Mouse (Mus musculus): ENCODE data around the gene Spin2-ps6. TPM values are rescaled to one million over a fixed set of nuclear protein-coding genes. Genes with fewer than 3 reads are reported as not detected.
"Not testable (repeated sequence)": the region's sequence is repeated elsewhere in the genome, so short reads cannot be mapped to it uniquely, and the experiment has no call there.

The Spin2-ps6 gene
- not detected in 2 replicates for polyA plus RNA-seq (2016; fragmentation: Nextera tagmentation; extraction: Ambion mirVana)

GRCm38 (mm10) chrX:33234569-33234968 is at the start of gene Spin2-ps6:
TSS of gene Spin2-ps6 (plus strand) at chrX:33234869.
- not testable (repeated sequence) for H3K9me3 ChIP-seq; H3K27me3 ChIP-seq (replicated peaks; ENCODE audit: low read depth, poor library complexity, severe bottlenecking); H3K27ac ChIP-seq (replicated peaks); H3K36me3 ChIP-seq (replicated peaks); H3K4me1 ChIP-seq; H3K4me3 ChIP-seq; DNase-seq (ENCODE audit: low spot score)
- WGBS = 93% methylated on average over 1 of the region's 3 CpGs

Other genes starting within 250 kb of the Spin2-ps6 start
- not detected in 2 replicates for gene Btbd35f12, start 78.5 kb downstream of the Spin2-ps6 start, polyA plus RNA-seq (2016; fragmentation: Nextera tagmentation; extraction: Ambion mirVana)

Data from embryonic facial prominence, embryonic 10.5 days (tissue).